Mouse (Mus musculus): Measurements from ENCODE around the gene Mapk7.

- TF ChIP-seq CTCF (IDR thresholded peaks at IDR 0.05; ENCODE audit: control insufficient read depth, insufficient read depth, insufficient replicate concordance, low read depth, low read length) (no peak), POLR2A (IDR thresholded peaks at IDR 0.05; ENCODE audit: control insufficient read depth, low read depth, low read length) (no peak)
These were observed 6.3 kb downstream of the Mapk7 start for GRCm38 (mm10) chr11:61487936-61488335.
